Comparison of ENCODE assay signal across 9 mouse cellular contexts in the genomic region with DNA sequence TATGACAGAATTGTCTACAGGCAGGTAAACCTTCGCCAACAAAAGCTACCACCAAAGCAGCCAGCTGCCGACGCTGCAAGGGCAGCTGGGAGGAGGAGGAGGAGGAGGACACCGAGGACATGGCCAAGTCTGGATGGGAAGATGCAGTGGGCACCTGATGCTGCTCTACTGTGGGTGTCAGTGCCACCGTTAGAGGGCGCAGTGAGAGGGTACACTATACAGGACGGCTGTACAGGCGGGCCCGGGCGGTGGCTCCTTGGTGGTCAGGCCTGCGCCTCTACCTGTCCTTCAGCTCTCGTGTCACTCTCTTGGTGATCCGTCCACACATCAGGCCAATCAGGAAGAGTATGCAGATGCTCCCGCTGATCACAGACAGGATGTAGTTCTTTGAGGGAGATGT.
DNase-seq lines count a peak whose midpoint lies in the region; ATAC-seq and TF ChIP-seq lines count a peak whose summit lies in the region.
"Had no signal": no experiment of that assay in that cellular context is flagged by ENCODE, and none has a peak within 500 bp of the region (broad histone marks: within the 10 kb centered on the region; RNA-seq: fewer than 3 reads in every experiment).

No protein-coding gene starts in this region.

- H3K4me2 ChIP-seq in lung, embryonic 14.5 days = no peak overlapping the region

- H3K36me3 ChIP-seq in E14TG2a.4 (ENCODE audit: insufficient read depth, low read length) = peaks cover 95% of the 10 kb centered on the region
- H3K36me3 ChIP-seq in lung, embryonic 14.5 days (ENCODE audit: insufficient read depth) = peaks cover 92% of the 10 kb centered on the region

- H3K4me1 ChIP-seq in E14TG2a.4 (replicated peaks; ENCODE audit: low read depth, low read length) = no peaks in the 10 kb centered on the region
- H3K4me1 ChIP-seq in lung, embryonic 14.5 days (ENCODE audit: insufficient read depth) = no peaks in the 10 kb centered on the region

- DNase-seq in adrenal gland, adult (ENCODE audit: inconsistent age in 2 of 2, low spot score in 1 of 2) = peak; percentile 57 to 84
- peak; percentile 78 for DNase-seq in embryo, embryonic 10 days (ENCODE audit: low spot score)
- DNase-seq in heart, adult 8-10 months (ENCODE audit: low spot score) = peak; percentile 26
- peak; percentile 72 to 79 for DNase-seq in kidney, postnatal 25 days
- peak; percentile 65 for DNase-seq in lung, embryonic 14.5 days
- peak; percentile 49 to 62 for DNase-seq in right cerebral cortex, postnatal 10 days (ENCODE audit: low spot score in 2 of 2)
- DNase-seq in yolk sac, embryonic 10.5 days (ENCODE audit: low spot score) = peak; percentile 27

- H3K9ac ChIP-seq in lung, embryonic 14.5 days = no peak overlapping the region

- no peak overlapping the region for H3K27ac ChIP-seq in lung, embryonic 14.5 days (ENCODE audit: low read depth)

- no peaks in the 10 kb centered on the region for H3K27me3 ChIP-seq in E14TG2a.4 (ENCODE audit: insufficient read depth, low read length)
- H3K27me3 ChIP-seq in lung, embryonic 14.5 days (ENCODE audit: insufficient read depth, low read length) = no peaks in the 10 kb centered on the region

- TF ChIP-seq CTCF in E14TG2a.4 (conservative IDR thresholded peaks at IDR 0.05; ENCODE audit: low read length) = peak; percentile 61
- peak; percentile 64 for TF ChIP-seq CTCF in lung, embryonic 14.5 days (IDR thresholded peaks at IDR 0.05; ENCODE audit: low read depth)

- WGBS in lung, embryonic 14.5 days = 53% methylated on average over 14 of the region's 14 CpGs

- no peak; the same call in 1 of the 2 replicates for ATAC-seq in lung, embryonic 14.5 days (ENCODE audit: insufficient read depth)

- H3K9me3 ChIP-seq in E14TG2a.4 (ENCODE audit: low read length) = no peaks in the 10 kb centered on the region
- H3K9me3 ChIP-seq in lung, embryonic 14.5 days (ENCODE audit: low read depth, low read length) = no peaks in the 10 kb centered on the region

- no peak overlapping the region for H3K4me3 ChIP-seq in E14TG2a.4 (replicated peaks; ENCODE audit: low read length)
- H3K4me3 ChIP-seq in lung, embryonic 14.5 days (ENCODE audit: low read depth, low read length) = no peak overlapping the region
- H3K4me3 ChIP-seq: myocyte had no signal

Comparison
In these comparisons a context has a peak if more than half of its experiments do, and no peak if none do; other contexts are left out.
1. DNase-seq: peak in every context shown above with its lines; median percentile 78 in embryo, embryonic 10 days; 76 in kidney, postnatal 25 days; 70 in adrenal gland, adult; 65 in lung, embryonic 14.5 days; 56 in right cerebral cortex, postnatal 10 days; 27 in yolk sac, embryonic 10.5 days; 26 in heart, adult 8-10 months.